Mouse (Mus musculus) liver, postnatal 0 days (tissue): ENCODE results near the gene Tmppe. TPM values are rescaled to one million over a fixed set of nuclear protein-coding genes. Genes with fewer than 3 reads are reported as not detected.
A peak's percentile ranks its signal among the peaks of the same experiment; 100 is the strongest.

Experiments used
- ATAC-seq: fragments of 200-750 bp; cut with Nextera tagmentation; 2 replicates; pipeline ENCODE4 v1.8.0; 2017; ENCODE audit warnings: mild to moderate bottlenecking, moderate library complexity
- DNase-seq: peaks from one replicate; pipeline ENCODE4 v3.0.0-alpha.2; 2016
- H3K27ac ChIP-seq: fragments of 300-500 bp; sonication (generic); 2 replicates; pipeline ENCODE4 v1.5.1; 2014; ENCODE audit warnings: antibody characterized with exemption, moderate library complexity, mild to moderate bottlenecking, low read depth
- H3K27me3 ChIP-seq: fragments of 300-500 bp; sonication (generic); 2 replicates; pipeline ENCODE4 v1.6.1; 2014; ENCODE audit warnings: low read length, control low read depth, mixed read lengths; ENCODE audit not compliant: insufficient read depth
- H3K36me3 ChIP-seq: fragments of 300-500 bp; sonication (generic); replicated peaks from 2 replicates; pipeline ENCODE4 v1.6.1; 2014; ENCODE audit warnings: mild to moderate bottlenecking, control low read depth, low read length, moderate library complexity, mixed read lengths; ENCODE audit not compliant: insufficient read depth
- H3K4me1 ChIP-seq: fragments of 300-500 bp; sonication (generic); 2 replicates; pipeline ENCODE4 v1.6.1; 2014; ENCODE audit warnings: antibody characterized with exemption, mild to moderate bottlenecking, control low read depth; ENCODE audit not compliant: insufficient read depth
- H3K4me2 ChIP-seq: fragments of 300-500 bp; sonication (generic); 2 replicates; pipeline ENCODE4 v1.6.1; 2014; ENCODE audit warnings: low read depth, mild to moderate bottlenecking, low read length, moderate library complexity, mixed read lengths
- H3K4me3 ChIP-seq: fragments of 300-500 bp; sonication (generic); 2 replicates; pipeline ENCODE4 v1.5.1; 2014; ENCODE audit warnings: low read depth, low read length
- H3K9ac ChIP-seq: fragments of 300-500 bp; sonication (generic); replicated peaks from 2 replicates; pipeline ENCODE4 v1.6.1; 2014; ENCODE audit warnings: mild to moderate bottlenecking, moderate library complexity
- H3K9me3 ChIP-seq: fragments of 300-500 bp; sonication (generic); 2 replicates; pipeline ENCODE4 v1.6.1; 2016; ENCODE audit warnings: mild to moderate bottlenecking, control low read depth, low read length, mixed read lengths
- CTCF ChIP-seq: sonication (generic); IDR thresholded peaks from 2 replicates; pipeline ENCODE4 v1.5.1; 2016; ENCODE audit warnings: antibody characterized with exemption, low read depth
- EP300 ChIP-seq: IDR thresholded peaks from 2 replicates; pipeline ENCODE4 v1.6.1; 2016; ENCODE audit warnings: antibody characterized with exemption, low read depth, mild to moderate bottlenecking
- WGBS: fragments of 180-500 bp; shearing (Covaris S2); extraction: QIAGEN DNeasy Blood & Tissue Kit; methylation state at CpG from one replicate; pipeline ENCODE4 v1.1.7; 2014; ENCODE audit not compliant: insufficient replicate concordance; 5-methylcytosine and 5-hydroxymethylcytosine counted together
- polyA plus RNA-seq: library from polyadenylated mRNA; unstranded; fragments of >200 nt; fragmentation: Nextera tagmentation; extraction: Ambion mirVana; gene quantifications from 2 replicates; pipeline ENCODE4 v1.2.1, GENCODE M21; 2015

Gene Tmppe
- polyA plus RNA-seq, 1 experiment from 2014 or later: 2.2 TPM

GRCm38 (mm10) chr9:114394677-114395076, 6.2 kb upstream of the Tmppe start:
- Histone ChIP-seq H3K36me3 (no peaks in the 10 kb centered on the region), H3K4me1 (peaks cover 11% of the 10 kb centered on the region), H3K4me3 (no peak overlapping the region), H3K9me3 (no peaks in the 10 kb centered on the region), H3K27ac (no peak overlapping the region), H3K9ac (no peak overlapping the region), H3K27me3 (no peaks in the 10 kb centered on the region), H3K4me2 (no peak overlapping the region)
- DNase-seq: no peak
- whole genome bisulfite sequencing: 47% methylated on average over 8 of the region's 8 CpGs
- ATAC-seq: no peak
- TF ChIP-seq EP300 (no peak), CTCF (no peak)

- Histone ChIP-seq H3K4me1 (peaks cover 7% of the 10 kb centered on the region), H3K4me3 (no peak overlapping the region), H3K27ac (no peak overlapping the region), H3K9ac (no peak overlapping the region), H3K4me2 (no peak overlapping the region), H3K36me3 (no peaks in the 10 kb centered on the region), H3K27me3 (no peaks in the 10 kb centered on the region), H3K9me3 (no peaks in the 10 kb centered on the region)
- TF ChIP-seq CTCF: no peak
- no peak for TF ChIP-seq EP300
- WGBS: 71% methylated on average over 4 of the region's 4 CpGs
- no peak for ATAC-seq
- no peak for DNase-seq
These were observed 5.6 kb upstream of the Tmppe start for GRCm38 (mm10) chr9:114395258-114395657.

- DNase-seq (no peak), ATAC-seq (no peak)
- WGBS: 68% methylated on average over 12 of the region's 12 CpGs
- H3K36me3 ChIP-seq: no peaks in the 10 kb centered on the region
- TF ChIP-seq CTCF (no peak), EP300 (no peak)
- peaks cover 16% of the 10 kb centered on the region for H3K4me1 ChIP-seq
- no peak overlapping the region for H3K9ac ChIP-seq
- H3K27me3 ChIP-seq: no peaks in the 10 kb centered on the region
- no peaks in the 10 kb centered on the region for H3K9me3 ChIP-seq
- H3K4me2 ChIP-seq: no peak overlapping the region
- H3K27ac ChIP-seq: no peak overlapping the region
- no peak overlapping the region for H3K4me3 ChIP-seq
These were observed 1.2 kb upstream of the Tmppe start for GRCm38 (mm10) chr9:114399680-114400079.

- DNase-seq (no peak), ATAC-seq (no peak)
- peak overlapping the region; percentile 95 for H3K27ac ChIP-seq
- H3K4me2 ChIP-seq: peak overlapping the region; percentile 82
- H3K9ac ChIP-seq: peak overlapping the region; percentile 89; the same call in 1 of the 2 replicates
- H3K4me3 ChIP-seq: peak overlapping the region; percentile 82
- peaks cover 13% of the 10 kb centered on the region for H3K4me1 ChIP-seq
- peaks cover 8% of the 10 kb centered on the region; the same call in 1 of the 2 replicates for H3K36me3 ChIP-seq
- 12% methylated on average over 5 of the region's 5 CpGs for WGBS
- no peak for TF ChIP-seq EP300
- TF ChIP-seq CTCF: no peak
- no peaks in the 10 kb centered on the region for H3K9me3 ChIP-seq
- H3K27me3 ChIP-seq: no peaks in the 10 kb centered on the region
These were observed 337 bp upstream of the Tmppe start for GRCm38 (mm10) chr9:114400588-114400948.

- DNase-seq (peak; percentile 39), ATAC-seq (peak; percentile 25)
- peaks cover 13% of the 10 kb centered on the region for H3K4me1 ChIP-seq
- H3K36me3 ChIP-seq: peaks cover 12% of the 10 kb centered on the region; the same call in 1 of the 2 replicates
- H3K9ac ChIP-seq: peak overlapping the region; percentile 89
- peak overlapping the region; percentile 82 for H3K4me2 ChIP-seq
- peak overlapping the region; percentile 95 for H3K27ac ChIP-seq
- no peaks in the 10 kb centered on the region for H3K9me3 ChIP-seq
- TF ChIP-seq CTCF: peak; percentile 48
- no peak for TF ChIP-seq EP300
- no peaks in the 10 kb centered on the region for H3K27me3 ChIP-seq
- WGBS: 1% methylated on average over 16 of the region's 16 CpGs
- peak overlapping the region; percentile 82 for H3K4me3 ChIP-seq
These were observed 778 bp downstream of the Tmppe start for GRCm38 (mm10) chr9:114401685-114402080.

- no peak overlapping the region for H3K27ac ChIP-seq
- no peak overlapping the region for H3K9ac ChIP-seq
- H3K4me3 ChIP-seq: no peak overlapping the region
- no peak overlapping the region for H3K4me2 ChIP-seq
- no peak for ATAC-seq
- TF ChIP-seq EP300 (no peak), CTCF (no peak)
- no peak for DNase-seq
- peaks cover 33% of the 10 kb centered on the region for H3K36me3 ChIP-seq
- H3K9me3 ChIP-seq: 0 out of 2 replicates have a peak, but pooled peaks cover 2% of the 10 kb centered on the region
- 83% methylated on average over 2 of the region's 2 CpGs for WGBS
- no peaks in the 10 kb centered on the region for H3K4me1 ChIP-seq
- H3K27me3 ChIP-seq: no peaks in the 10 kb centered on the region
These were observed 6.8 kb downstream of the Tmppe start for GRCm38 (mm10) chr9:114407676-114408075.
